Mouse (Mus musculus): ENCODE results near the gene Slc22a5. TPM values are rescaled to one million over a fixed set of nuclear protein-coding genes. Genes with fewer than 3 reads are reported as not detected.
A peak's percentile ranks its signal among the peaks of the same experiment; 100 is the strongest.
"Not testable (repeated sequence)": the region's sequence is repeated elsewhere in the genome, so short reads cannot be mapped to it uniquely, and the experiment has no call there.

The Slc22a5 gene
- 9.4 and 10.7 TPM in 2 replicates for polyA plus RNA-seq (2015; fragmentation: Nextera tagmentation; extraction: Ambion mirVana)

GRCm38 (mm10) chr11:53891505-53892451 lies at the start of gene Slc22a5:
Slc22a5 (minus strand) TSS chr11:53891660.
- H3K9me3 ChIP-seq (replicated peaks; ENCODE audit: control insufficient read depth, low read length): no peaks in the 10 kb centered on the region
- peak within 1 kb of the TSS; percentile 69 for H3K4me3 ChIP-seq (replicated peaks; ENCODE audit: low read length)
- peaks cover 27% of the 10 kb centered on the region for H3K4me1 ChIP-seq (ENCODE audit: control insufficient read depth, insufficient read depth, low read length)
- peak within 1 kb of the TSS; percentile 80 for H3K9ac ChIP-seq (ENCODE audit: low read length)
- no peaks in the 10 kb centered on the region for H3K36me3 ChIP-seq (ENCODE audit: control insufficient read depth, insufficient read depth, low read length)
- peak; percentile 99 for ATAC-seq (ENCODE audit: insufficient read depth, low FRiP score)
- peak within 1 kb of the TSS; percentile 88 for H3K4me2 ChIP-seq (ENCODE audit: low read depth, low read length)
- no peaks in the 10 kb centered on the region for H3K27me3 ChIP-seq (ENCODE audit: control insufficient read depth, insufficient read depth, low read length)
- peak within 1 kb of the TSS; percentile 74 for H3K27ac ChIP-seq (ENCODE audit: low read length)
- 3% methylated on average over 63 of the region's 63 CpGs for WGBS

GRCm38 (mm10) chr11:53931944-53932318 lies 40.5 kb upstream of the Slc22a5 start:
- H3K9ac ChIP-seq (ENCODE audit: low read length); H3K4me2 ChIP-seq (ENCODE audit: low read depth, low read length); H3K4me3 ChIP-seq (replicated peaks; ENCODE audit: low read length); H3K4me1 ChIP-seq (ENCODE audit: control insufficient read depth, insufficient read depth, low read length); H3K36me3 ChIP-seq (ENCODE audit: control insufficient read depth, insufficient read depth, low read length); H3K27me3 ChIP-seq (ENCODE audit: control insufficient read depth, insufficient read depth, low read length); H3K27ac ChIP-seq (ENCODE audit: low read length); H3K9me3 ChIP-seq (replicated peaks; ENCODE audit: control insufficient read depth, low read length): not testable (repeated sequence)
- WGBS: 50% methylated on average over 4 of the region's 4 CpGs
- ATAC-seq (ENCODE audit: insufficient read depth, low FRiP score): peak; percentile 44; the same call in 1 of the 2 replicates

GRCm38 (mm10) chr11:53931091-53931943 lies 39.9 kb upstream of the Slc22a5 start:
- Histone ChIP-seq H3K9ac (ENCODE audit: low read length) (no peak overlapping the region), H3K4me2 (ENCODE audit: low read depth, low read length) (no peak overlapping the region), H3K27me3 (ENCODE audit: control insufficient read depth, insufficient read depth, low read length) (no peaks in the 10 kb centered on the region), H3K27ac (ENCODE audit: low read length) (no peak overlapping the region), H3K36me3 (ENCODE audit: control insufficient read depth, insufficient read depth, low read length) (no peaks in the 10 kb centered on the region), H3K9me3 (replicated peaks; ENCODE audit: control insufficient read depth, low read length) (no peaks in the 10 kb centered on the region), H3K4me1 (ENCODE audit: control insufficient read depth, insufficient read depth, low read length) (no peaks in the 10 kb centered on the region), H3K4me3 (replicated peaks; ENCODE audit: low read length) (no peak overlapping the region)
- whole genome bisulfite sequencing: 31% methylated on average over 17 of the region's 17 CpGs
- peak; percentile 25; the same call in 1 of the 2 replicates for ATAC-seq (ENCODE audit: insufficient read depth, low FRiP score)

DNA sequence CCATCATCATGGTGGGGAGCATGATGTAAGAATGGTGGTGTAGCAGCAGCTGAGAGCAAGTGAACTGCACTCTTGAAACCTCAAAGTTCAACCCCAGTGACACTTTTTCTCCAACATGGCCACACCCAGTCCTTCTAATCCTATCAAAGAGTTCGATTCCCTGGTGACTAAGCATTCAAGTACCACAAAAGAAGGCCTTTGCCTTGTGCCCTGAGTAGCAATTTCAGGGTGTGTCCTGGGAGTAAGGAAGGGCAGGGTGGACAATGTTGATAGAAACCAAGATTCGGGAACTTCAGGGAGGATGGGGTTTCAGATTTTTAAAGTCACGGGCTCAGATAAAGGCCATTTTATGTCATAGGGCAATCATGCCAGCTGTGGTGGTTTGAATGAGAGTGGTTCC lies 38.3 kb upstream of the Slc22a5 start:
- H3K9ac ChIP-seq (ENCODE audit: low read length): no peak overlapping the region
- no peaks in the 10 kb centered on the region for H3K4me1 ChIP-seq (ENCODE audit: control insufficient read depth, insufficient read depth, low read length)
- no peak overlapping the region for H3K4me2 ChIP-seq (ENCODE audit: low read depth, low read length)
- H3K36me3 ChIP-seq (ENCODE audit: control insufficient read depth, insufficient read depth, low read length): no peaks in the 10 kb centered on the region
- H3K4me3 ChIP-seq (replicated peaks; ENCODE audit: low read length): no peak overlapping the region
- ATAC-seq (ENCODE audit: insufficient read depth, low FRiP score): no peak
- no peaks in the 10 kb centered on the region for H3K9me3 ChIP-seq (replicated peaks; ENCODE audit: control insufficient read depth, low read length)
- no peak overlapping the region for H3K27ac ChIP-seq (ENCODE audit: low read length)
- H3K27me3 ChIP-seq (ENCODE audit: control insufficient read depth, insufficient read depth, low read length): no peaks in the 10 kb centered on the region
- WGBS: 78% methylated on average over 3 of the region's 3 CpGs

DNA sequence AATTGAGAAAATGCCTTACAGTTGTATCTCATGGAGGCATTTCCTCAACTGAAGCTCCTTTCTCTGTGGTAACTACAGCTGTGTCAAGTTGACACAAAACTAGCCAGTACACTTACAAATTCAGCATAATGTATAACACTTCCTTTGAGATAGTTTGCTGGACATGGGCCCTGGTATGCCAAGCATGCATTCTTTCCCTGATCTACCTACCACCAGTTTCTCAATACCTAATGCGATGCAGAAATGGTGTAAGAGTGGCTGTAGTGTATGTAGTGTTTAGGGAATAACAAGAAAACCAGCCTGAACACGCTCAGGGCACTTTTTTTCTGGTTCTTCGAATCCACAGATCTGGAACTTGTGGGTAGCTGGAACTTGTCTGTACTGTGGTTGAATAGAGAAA lies 37.1 kb upstream of the Slc22a5 start:
- WGBS: 72% methylated on average over 3 of the region's 3 CpGs
- Histone ChIP-seq H3K36me3 (ENCODE audit: control insufficient read depth, insufficient read depth, low read length) (no peaks in the 10 kb centered on the region), H3K27ac (ENCODE audit: low read length) (no peak overlapping the region), H3K27me3 (ENCODE audit: control insufficient read depth, insufficient read depth, low read length) (no peaks in the 10 kb centered on the region), H3K4me3 (replicated peaks; ENCODE audit: low read length) (no peak overlapping the region), H3K9me3 (replicated peaks; ENCODE audit: control insufficient read depth, low read length) (no peaks in the 10 kb centered on the region), H3K9ac (ENCODE audit: low read length) (no peak overlapping the region), H3K4me2 (ENCODE audit: low read depth, low read length) (no peak overlapping the region), H3K4me1 (ENCODE audit: control insufficient read depth, insufficient read depth, low read length) (no peaks in the 10 kb centered on the region)
- no peak for ATAC-seq (ENCODE audit: insufficient read depth, low FRiP score)

DNA sequence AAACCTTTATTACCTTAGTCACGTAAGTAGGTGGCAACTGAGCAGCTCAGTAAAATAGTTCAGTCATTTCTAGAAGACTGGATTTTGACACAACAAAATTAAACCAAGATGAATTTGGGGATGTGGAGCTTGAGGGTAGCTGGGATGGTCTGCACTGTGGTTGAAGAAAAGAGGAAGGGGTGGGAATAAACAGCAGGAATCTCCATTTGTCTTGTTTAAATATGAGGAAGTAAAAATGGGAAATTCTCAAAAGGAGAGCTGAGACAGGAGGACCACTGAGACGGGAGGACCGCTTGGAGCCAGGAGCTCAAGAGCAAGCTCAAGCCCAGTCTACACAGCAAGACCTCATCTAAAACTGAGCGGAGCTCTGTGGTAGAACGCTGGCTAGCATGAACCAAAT lies 34.8 kb upstream of the Slc22a5 start:
- H3K4me2 ChIP-seq (ENCODE audit: low read depth, low read length): no peak overlapping the region
- H3K27ac ChIP-seq (ENCODE audit: low read length): no peak overlapping the region
- H3K9me3 ChIP-seq (replicated peaks; ENCODE audit: control insufficient read depth, low read length): no peaks in the 10 kb centered on the region
- no peaks in the 10 kb centered on the region for H3K36me3 ChIP-seq (ENCODE audit: control insufficient read depth, insufficient read depth, low read length)
- no peak overlapping the region for H3K9ac ChIP-seq (ENCODE audit: low read length)
- H3K27me3 ChIP-seq (ENCODE audit: control insufficient read depth, insufficient read depth, low read length): no peaks in the 10 kb centered on the region
- H3K4me3 ChIP-seq (replicated peaks; ENCODE audit: low read length): no peak overlapping the region
- no peaks in the 10 kb centered on the region for H3K4me1 ChIP-seq (ENCODE audit: control insufficient read depth, insufficient read depth, low read length)
- no peak for ATAC-seq (ENCODE audit: insufficient read depth, low FRiP score)
- WGBS: 90% methylated on average over 5 of the region's 5 CpGs

- H3K9me3 ChIP-seq (replicated peaks; ENCODE audit: control insufficient read depth, low read length): no peaks in the 10 kb centered on the region
- no peak overlapping the region for H3K4me3 ChIP-seq (replicated peaks; ENCODE audit: low read length)
- ATAC-seq (ENCODE audit: insufficient read depth, low FRiP score): no peak
- 93% methylated on average over 4 of the region's 4 CpGs for WGBS
- no peak overlapping the region for H3K27ac ChIP-seq (ENCODE audit: low read length)
- no peak overlapping the region for H3K4me2 ChIP-seq (ENCODE audit: low read depth, low read length)
- no peak overlapping the region for H3K9ac ChIP-seq (ENCODE audit: low read length)
- no peaks in the 10 kb centered on the region for H3K36me3 ChIP-seq (ENCODE audit: control insufficient read depth, insufficient read depth, low read length)
- no peaks in the 10 kb centered on the region for H3K27me3 ChIP-seq (ENCODE audit: control insufficient read depth, insufficient read depth, low read length)
- H3K4me1 ChIP-seq (ENCODE audit: control insufficient read depth, insufficient read depth, low read length): no peaks in the 10 kb centered on the region
Observed at GRCm38 (mm10) chr11:53918851-53919250, 27.4 kb upstream of the Slc22a5 start.

GRCm38 (mm10) chr11:53911011-53911410 lies 19.6 kb upstream of the Slc22a5 start:
- no peak for ATAC-seq (ENCODE audit: insufficient read depth, low FRiP score)
- WGBS: 58% methylated on average over 4 of the region's 4 CpGs
- no peak overlapping the region for H3K9ac ChIP-seq (ENCODE audit: low read length)
- H3K4me2 ChIP-seq (ENCODE audit: low read depth, low read length): no peak overlapping the region
- H3K36me3 ChIP-seq (ENCODE audit: control insufficient read depth, insufficient read depth, low read length): no peaks in the 10 kb centered on the region
- no peaks in the 10 kb centered on the region for H3K4me1 ChIP-seq (ENCODE audit: control insufficient read depth, insufficient read depth, low read length)
- H3K27ac ChIP-seq (ENCODE audit: low read length): no peak overlapping the region
- H3K27me3 ChIP-seq (ENCODE audit: control insufficient read depth, insufficient read depth, low read length): no peaks in the 10 kb centered on the region
- no peaks in the 10 kb centered on the region for H3K9me3 ChIP-seq (replicated peaks; ENCODE audit: control insufficient read depth, low read length)
- no peak overlapping the region for H3K4me3 ChIP-seq (replicated peaks; ENCODE audit: low read length)

GRCm38 (mm10) chr11:53908686-53909085 lies 17.2 kb upstream of the Slc22a5 start:
- whole genome bisulfite sequencing: 79% methylated on average over 8 of the region's 8 CpGs
- Histone ChIP-seq H3K9me3 (replicated peaks; ENCODE audit: control insufficient read depth, low read length) (no peaks in the 10 kb centered on the region), H3K4me1 (ENCODE audit: control insufficient read depth, insufficient read depth, low read length) (peaks cover 7% of the 10 kb centered on the region; the same call in 1 of the 2 replicates), H3K27me3 (ENCODE audit: control insufficient read depth, insufficient read depth, low read length) (no peaks in the 10 kb centered on the region), H3K36me3 (ENCODE audit: control insufficient read depth, insufficient read depth, low read length) (no peaks in the 10 kb centered on the region), H3K4me2 (ENCODE audit: low read depth, low read length) (no peak overlapping the region), H3K4me3 (replicated peaks; ENCODE audit: low read length) (no peak overlapping the region), H3K27ac (ENCODE audit: low read length) (no peak overlapping the region), H3K9ac (ENCODE audit: low read length) (no peak overlapping the region)
- ATAC-seq (ENCODE audit: insufficient read depth, low FRiP score): no peak

All from stomach, embryonic 16.5 days (tissue).